Mouse (Mus musculus): ENCODE data around the gene Ak4. TPM values are rescaled to one million over a fixed set of nuclear protein-coding genes. Genes with fewer than 3 reads are reported as not detected.

The Ak4 gene
- polyA plus RNA-seq, 1 experiment, result not detected

DNA sequence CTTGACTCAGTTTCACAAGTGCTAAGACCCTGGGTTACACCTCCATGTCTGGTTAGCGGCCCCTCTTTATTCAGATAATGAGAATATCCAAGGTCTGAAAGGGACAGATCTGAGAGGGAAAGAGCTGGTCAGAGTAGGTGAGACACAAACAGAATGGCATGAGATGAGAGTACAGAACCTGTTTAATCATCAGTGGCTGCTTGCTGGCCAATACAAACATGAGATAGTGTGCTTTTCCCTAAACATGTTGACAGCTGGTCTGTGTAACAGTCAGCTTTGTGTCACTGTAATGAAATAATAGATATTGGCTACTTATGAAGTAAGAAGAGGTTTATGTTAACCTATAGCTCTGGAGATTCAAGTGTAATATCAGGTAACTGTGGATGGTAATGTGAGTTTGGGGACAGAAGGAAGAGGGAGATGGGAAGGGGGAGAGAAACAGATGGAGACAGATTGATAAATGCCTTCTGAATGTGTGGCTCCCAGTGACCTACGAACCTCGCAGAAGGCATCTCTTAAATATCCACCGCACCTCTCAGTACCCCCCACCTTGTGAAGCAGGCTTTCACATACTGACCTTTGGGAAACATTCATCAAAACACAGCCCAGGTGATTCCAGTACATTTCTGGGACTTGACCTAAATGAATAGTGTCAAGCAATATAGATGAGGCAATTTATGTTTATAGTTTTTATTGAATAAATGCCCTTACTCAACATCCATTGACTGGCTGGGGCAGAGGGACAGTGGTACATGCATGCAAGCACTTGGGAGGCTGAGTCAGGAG is 12.5 kb upstream of the Ak4 start:
- no peak for TF ChIP-seq GATA1 (IDR thresholded peaks at IDR 0.05; ENCODE audit: low read length)

DNA sequence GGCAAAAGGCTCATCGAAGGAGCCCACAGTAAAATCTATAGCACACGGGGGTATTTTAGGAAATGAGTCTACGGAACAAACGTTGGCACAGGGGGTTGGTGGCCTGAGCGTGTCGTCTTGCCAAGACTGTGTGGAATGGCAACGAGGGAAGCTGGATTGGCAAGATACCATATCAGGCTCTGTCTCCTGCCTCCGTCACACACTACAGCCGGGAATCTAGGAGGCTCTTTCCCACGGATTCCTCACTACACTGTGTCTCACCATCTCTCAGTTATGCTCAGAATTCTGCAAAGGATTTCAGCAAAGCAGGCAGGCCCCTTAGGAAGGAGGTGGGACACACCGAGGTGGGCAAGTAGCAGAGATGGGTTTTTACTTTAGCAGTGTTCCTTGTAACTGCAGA is 2.1 kb upstream of the Ak4 start:
- no peak for TF ChIP-seq GATA1 (IDR thresholded peaks at IDR 0.05; ENCODE audit: low read length)

DNA sequence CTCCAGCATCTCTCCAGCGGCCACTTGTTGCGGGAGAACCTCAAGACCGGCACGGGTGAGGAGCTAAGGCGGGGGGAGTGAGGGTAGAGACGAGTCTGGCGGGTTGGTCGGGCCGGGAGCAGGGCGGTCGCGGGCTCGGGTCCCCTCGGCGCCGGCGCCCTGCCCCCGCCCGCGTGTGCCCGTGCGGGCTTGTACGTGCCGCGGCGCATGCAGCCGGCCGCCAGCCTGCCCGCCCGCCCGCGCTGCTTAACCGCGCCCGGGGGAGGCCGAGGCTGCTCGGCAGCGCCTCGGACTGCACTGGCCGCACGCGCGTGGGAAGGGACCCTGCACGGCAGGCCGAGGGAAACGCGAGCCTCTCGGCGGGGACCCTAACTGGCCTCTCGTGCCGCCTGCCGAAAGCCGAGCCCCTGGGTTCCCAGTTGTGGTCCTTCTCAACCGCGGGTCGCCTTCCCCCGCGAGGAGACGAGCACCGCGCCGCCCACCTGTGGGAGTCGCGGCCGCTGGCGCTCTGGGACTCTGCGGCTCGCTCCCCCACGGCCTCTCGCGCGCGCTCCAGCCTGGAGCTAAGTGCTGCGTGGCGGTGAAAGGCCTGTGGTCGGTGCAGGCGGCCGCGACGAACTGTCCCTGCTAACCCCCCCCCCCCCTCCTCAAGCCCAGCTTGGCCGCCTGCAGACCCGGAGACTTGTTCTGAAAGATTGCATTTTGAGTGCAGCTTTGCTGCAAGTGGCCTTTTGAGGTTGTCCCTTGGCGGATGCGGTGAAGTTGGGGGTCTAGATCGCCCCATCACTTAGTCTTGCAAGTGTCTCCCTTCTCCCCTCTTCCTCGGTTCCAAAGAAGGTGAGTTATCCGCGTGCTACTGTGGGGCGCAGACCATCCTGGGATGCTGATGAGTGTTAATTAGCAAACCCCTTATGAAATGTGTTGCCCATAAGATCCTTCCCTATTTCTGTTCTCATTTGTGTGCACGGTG is 1.1 kb downstream of the Ak4 start:
- no peak for TF ChIP-seq GATA1 (IDR thresholded peaks at IDR 0.05; ENCODE audit: low read length)

DNA sequence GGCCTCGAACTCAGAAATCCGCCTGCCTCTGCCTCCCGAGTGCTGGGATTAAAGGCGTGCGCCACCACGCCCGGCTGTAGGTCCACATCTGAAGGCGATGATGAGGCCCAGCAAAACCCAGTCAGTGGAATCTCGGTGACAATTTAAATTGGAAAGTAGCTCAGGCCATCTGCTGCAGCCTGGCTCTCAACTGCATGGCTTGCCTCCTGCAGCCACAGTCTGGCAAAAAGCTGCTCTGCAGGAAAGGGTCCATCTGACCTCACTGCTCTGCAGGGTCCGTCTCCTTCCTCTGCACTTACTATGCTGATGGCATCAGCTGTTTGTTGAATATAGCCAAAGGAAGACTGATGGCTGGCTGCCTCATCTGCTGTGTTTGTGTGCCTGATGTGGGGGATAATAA is 3.9 kb downstream of the Ak4 start:
- no peak for TF ChIP-seq GATA1 (IDR thresholded peaks at IDR 0.05; ENCODE audit: low read length)

DNA sequence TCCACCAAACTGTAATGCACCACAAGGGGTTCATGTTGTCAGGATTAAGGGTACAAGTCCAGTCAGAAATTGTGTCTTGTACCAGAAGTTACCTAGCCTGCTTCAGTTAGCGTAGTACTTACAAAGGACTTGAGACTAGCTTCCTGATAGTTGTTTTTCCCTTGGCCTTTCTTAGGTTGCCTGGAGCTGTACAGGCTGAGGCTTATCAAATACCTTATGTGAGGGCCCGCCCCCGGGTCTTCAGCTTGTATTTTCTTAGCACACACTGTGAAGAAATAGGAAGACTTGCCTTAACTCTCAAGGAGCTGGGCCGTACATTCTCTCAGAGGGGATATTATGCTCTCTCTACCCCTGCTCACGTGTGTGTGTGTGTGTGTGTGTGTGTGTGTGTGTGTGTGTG is 4.5 kb downstream of the Ak4 start:
- no peak for TF ChIP-seq GATA1 (IDR thresholded peaks at IDR 0.05; ENCODE audit: low read length)

DNA sequence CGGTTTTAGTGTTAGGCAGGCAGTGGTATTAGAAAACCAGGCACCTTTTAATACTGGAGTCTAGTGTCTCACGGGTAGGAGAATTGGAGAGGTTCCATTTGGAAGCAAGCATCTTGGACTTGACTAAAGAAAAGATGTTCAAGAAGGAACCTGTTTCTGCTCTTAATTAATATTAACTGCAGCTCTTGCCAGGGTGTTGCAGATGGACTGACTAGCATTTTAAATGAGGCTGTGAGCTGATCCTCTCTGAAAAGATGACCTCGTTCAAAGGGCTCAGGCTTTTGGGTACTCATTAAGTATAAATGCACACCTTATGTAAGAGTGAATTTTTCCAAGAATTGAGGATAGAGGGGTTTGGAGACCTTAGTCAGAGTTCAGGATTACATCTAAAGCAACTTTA is 5.4 kb downstream of the Ak4 start:
- TF ChIP-seq GATA1 (IDR thresholded peaks at IDR 0.05; ENCODE audit: low read length), result no peak

DNA sequence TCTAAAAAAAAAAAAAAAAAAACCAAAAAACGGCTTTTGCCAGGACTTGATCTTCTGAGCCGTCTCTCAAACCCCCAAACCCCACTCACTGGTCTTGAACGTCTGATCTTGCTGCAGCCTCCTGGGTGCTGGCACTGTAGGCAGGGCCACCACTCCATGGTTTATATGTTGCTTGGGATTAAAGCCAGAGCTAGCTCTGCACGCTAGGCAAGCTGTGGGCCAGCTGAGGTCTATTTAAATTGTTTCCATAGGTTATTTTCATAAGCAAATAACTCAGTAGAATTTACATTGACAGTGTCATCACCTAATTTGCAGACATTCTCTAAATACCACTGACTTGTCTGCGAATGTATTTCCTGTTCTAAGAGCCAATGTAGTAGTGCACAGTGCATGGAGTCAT is 6.0 kb downstream of the Ak4 start:
- TF ChIP-seq GATA1 (IDR thresholded peaks at IDR 0.05; ENCODE audit: low read length), result no peak

DNA sequence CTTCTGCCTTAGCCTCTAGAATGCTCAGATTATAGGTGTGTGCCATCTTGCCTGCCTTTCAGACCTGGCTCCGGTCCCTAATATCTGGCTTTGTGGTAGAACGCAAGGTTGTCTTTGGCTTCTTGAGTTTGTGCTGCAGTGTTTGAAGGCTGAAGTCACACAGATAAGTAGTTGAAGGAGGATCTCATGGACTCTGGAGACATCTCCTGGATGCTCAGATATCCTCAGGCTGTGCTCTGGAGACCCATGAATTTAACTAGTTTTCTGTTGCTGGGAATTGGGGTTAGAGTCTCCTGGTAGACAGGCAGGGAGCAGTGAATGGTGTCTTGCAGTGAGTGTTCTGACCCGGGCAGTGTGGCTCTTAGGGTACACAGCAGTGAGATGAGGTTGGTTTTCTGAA is 6.6 kb downstream of the Ak4 start:
- TF ChIP-seq GATA1 (IDR thresholded peaks at IDR 0.05; ENCODE audit: low read length), result no peak

DNA sequence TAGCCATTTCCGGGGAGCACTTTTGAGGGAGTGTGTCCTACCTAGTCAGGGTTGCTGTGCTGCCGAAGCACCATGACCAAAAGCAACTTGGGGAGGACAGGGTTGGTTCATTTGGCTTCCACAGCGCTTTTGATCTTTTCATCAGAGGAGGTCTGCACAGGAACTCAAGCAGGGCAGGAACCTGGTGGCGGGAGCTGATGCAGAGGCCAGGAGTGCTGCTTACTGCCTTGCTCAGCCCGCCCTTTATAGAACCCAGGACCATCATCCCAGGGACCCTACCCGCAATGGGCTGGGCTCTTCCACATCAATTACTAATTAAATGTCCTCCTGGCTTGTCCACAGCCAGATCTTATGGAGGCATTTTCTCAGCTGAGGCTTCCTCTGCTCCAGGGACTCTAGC is 7.5 kb downstream of the Ak4 start:
- TF ChIP-seq GATA1 (IDR thresholded peaks at IDR 0.05; ENCODE audit: low read length), result no peak

DNA sequence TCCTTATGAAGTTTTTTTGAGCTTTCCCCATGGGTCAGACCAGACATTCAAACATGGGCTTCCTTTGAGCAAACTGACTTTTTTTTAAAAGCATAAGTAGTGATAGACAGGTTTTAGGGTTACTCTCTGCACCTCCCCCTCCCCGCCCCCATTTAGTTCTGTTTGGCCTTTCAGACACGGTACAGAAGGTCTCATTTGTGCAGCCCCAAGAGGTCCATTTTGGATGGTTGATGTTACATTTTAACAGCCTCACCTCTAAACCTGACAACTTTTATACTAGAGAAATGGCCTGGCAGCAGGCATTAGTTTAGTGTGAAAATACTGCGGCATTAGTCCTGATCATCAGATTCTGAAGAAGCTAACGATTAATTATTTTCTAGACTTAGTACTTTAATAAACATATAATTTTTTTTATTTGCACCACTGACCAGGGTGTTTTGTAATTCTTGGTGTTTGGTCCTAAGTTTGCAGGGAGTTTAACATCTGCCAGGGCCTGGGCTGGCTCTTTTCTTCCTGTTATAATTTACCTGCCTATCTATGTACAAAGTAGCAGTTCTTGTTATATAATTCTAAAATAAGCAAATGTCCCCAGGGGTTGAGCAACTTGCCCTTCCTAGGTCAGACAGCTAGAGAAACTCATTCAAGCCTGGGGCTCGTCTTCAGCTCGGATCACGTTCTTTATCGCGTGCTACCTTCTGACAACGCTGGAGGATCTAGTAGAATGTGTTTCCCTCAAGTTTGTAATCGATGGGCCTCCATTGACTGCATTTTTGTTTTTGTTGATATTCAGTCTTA is 9.0 kb downstream of the Ak4 start:
- no peak for TF ChIP-seq GATA1 (IDR thresholded peaks at IDR 0.05; ENCODE audit: low read length)

DNA sequence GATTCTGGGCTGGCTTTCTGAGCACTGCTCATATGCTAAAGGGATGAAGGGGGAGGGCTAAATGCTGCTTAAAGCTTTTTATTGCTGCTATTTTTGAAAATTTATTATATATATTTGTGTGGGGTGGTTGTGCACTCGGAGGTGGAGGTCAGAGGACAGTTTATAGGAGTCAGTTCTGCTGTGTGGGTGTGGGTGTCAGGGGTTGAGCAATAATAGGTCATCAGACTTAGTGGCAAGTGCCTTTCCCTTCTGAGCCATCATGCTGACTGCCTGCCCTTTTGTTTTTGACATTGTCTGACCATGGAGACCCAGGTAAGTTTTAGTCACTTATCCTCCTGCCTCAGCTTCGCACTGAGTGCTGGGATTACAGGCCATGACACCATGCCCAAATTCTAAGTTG is 10.0 kb downstream of the Ak4 start:
- TF ChIP-seq GATA1 (IDR thresholded peaks at IDR 0.05; ENCODE audit: low read length), result no peak

DNA sequence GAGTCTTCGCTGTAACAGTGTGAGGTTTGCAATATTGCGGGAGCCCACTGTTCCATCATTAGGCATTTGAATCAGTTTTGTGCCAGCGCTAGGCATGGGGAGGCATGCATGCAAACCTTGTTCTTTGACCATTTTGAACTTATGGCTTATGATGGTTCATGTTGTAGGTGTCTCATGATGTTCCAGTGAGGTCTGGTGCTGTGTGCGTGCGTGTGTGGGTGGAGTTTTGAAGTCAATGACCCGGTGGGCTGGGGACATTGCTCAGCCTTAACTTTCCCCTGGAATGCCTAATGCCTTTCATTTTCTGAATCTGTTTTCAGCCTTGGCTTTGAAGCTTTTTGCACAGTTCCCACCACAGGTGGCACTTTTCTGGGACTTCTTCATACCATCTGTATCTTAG is 10.9 kb downstream of the Ak4 start:
- no peak for TF ChIP-seq GATA1 (IDR thresholded peaks at IDR 0.05; ENCODE audit: low read length)

DNA sequence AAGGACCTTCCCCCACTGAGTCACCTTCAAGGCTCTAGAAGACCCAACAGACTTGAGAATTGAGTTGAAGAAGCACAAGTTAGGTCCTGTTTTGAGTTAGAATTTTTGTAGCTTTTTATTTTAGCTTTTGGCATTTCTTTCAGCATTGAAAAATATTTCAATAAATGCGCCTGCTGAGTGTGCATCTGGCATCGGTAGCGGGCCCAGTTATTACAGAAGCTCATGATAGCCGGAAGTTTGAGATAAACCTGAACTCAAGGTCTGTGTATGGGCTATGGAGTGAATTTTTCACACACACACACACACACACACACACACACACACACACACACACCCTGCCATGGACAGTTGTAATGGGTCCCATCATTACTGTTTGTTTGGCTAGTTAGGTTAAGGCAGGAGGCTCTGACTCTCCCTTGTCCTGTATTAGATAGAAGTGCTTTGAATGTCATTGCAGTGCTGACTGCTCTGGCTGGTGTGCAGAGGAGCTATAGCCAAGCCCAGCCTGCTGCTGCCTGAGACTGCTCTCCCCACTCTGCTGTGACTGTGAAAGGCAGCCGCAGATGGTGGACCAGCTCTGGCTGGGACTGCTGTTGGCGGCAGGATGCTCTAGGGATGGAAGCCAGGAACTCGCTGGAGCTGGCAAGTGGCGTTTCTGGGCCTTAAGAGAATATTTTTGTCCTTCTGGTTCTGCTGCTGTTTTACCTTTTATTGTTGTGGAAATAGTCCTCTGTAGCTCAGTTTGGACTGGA is 17.9 kb downstream of the Ak4 start:
- no peak for TF ChIP-seq GATA1 (IDR thresholded peaks at IDR 0.05; ENCODE audit: low read length)

DNA sequence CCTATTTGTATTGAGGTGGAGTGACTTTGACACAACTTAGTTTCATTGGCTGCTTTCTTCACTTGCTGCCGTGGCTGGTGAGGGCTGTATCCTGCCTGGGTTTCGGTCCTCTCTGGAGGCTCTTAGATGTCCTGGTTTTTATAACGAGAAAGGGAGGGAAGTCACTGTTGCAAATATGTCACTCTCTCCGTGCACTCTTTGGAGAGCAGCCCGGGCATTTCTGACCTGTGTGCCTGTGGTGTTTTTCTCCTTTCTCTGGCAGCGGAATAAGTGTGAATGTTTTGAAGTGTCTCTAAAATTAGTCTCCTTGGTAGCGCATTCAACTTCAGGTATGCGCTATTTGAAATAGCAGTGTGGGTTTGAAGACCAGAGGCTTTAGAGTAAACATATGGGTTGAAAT is 19.2 kb downstream of the Ak4 start:
- no peak for TF ChIP-seq GATA1 (IDR thresholded peaks at IDR 0.05; ENCODE audit: low read length)

DNA sequence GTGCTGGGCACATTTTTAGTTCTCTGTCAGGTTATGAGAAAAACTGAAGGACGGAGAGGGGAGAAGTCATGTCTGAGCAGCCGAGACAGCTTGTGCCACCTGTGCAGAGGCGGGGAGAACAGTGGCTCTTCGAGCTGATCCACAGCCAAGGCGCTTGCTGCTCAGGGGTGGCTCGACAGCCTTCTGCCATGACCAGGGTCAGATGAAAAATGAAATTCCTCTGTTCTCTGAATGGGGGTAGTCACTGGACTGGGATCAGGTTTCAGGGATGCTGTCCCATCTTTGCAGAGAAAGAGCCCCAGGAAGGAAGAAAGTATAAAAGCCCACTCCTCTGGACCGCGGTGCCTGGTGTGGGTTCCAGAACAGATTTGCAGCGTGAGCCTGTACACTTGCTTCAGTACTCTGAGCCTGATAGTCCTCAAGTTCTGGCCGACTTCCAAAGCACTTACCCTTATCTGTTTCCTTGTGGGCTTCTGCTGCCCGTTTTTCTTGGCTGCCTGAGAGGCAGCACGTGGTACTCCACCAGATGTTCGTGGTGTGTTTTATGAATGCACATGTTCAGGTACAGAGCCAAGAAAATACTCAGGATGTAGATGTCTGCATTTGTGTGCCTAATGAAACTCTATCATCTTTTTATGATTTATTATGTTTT is 20.8 kb downstream of the Ak4 start:
- no peak for TF ChIP-seq GATA1 (IDR thresholded peaks at IDR 0.05; ENCODE audit: low read length)
